Mouse (Mus musculus): ENCODE data around the gene Naa20.

DNA sequence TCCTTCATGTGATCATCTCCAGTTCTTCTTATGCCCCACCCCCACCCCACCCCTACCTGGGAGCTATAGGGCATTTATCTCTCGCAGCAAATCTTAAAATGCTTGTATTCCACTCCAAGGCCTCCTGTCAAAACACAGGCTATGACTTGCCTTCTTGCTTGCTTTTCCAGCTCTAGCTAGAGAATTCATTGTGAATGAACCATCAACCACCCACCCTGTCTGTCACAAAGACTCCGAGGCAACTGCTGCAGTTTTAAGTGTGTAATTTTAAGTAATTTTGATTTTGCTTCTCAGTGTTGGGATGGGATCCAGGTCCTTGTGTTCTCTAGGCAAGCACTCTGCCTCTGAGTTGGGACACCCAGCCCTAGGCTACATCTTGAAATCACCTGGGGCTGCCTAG is 11.3 kb upstream of the Naa20 start:
- TF ChIP-seq CTCF (IDR thresholded peaks at IDR 0.05; ENCODE audit: insufficient read depth, low read depth, low read length) (no peak), POLR2A (IDR thresholded peaks at IDR 0.05; ENCODE audit: insufficient read depth, low read depth, low read length) (no peak)
